Mouse (Mus musculus): ENCODE measurements around the gene Nipal1.

The Nipal1 gene

GRCm38 (mm10) chr5:72698818-72699499 is 51.4 kb downstream of the Nipal1 start:
- TF ChIP-seq CTCF (conservative IDR thresholded peaks at IDR 0.05; ENCODE audit: low read length): no peak
- no peak for TF ChIP-seq NANOG (IDR thresholded peaks at IDR 0.05; ENCODE audit: borderline replicate concordance, low read length)
- no peak for TF ChIP-seq POU5F1 (IDR thresholded peaks at IDR 0.05; ENCODE audit: borderline replicate concordance, low read length)
- no peak overlapping the region for H3K4me3 ChIP-seq (replicated peaks; ENCODE audit: low read length)
- no peaks in the 10 kb centered on the region; the same call in 1 of the 2 replicates for H3K27me3 ChIP-seq (ENCODE audit: insufficient read depth, low read length)

DNA sequence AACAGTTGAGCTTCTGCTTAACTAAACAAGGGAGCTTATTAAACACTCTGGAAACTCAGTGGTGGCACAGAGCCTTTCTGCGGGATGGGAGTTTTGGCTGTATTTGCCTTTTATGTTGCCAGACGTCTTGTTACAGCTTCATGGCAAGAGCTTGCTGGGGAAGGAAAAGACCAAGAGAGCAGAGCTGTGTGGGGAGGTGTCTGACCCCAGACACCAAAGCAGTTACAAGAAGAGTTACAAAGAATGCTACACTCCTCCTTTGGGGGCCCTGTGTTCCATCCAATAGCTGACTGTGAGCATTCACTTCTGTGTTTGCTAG is 51.9 kb downstream of the Nipal1 start:
- Histone ChIP-seq H3K9me3 (ENCODE audit: low read length) (peaks cover 8% of the 10 kb centered on the region; the same call in 1 of the 2 replicates), H3K27me3 (ENCODE audit: insufficient read depth, low read length) (no peaks in the 10 kb centered on the region; the same call in 1 of the 2 replicates), H3K36me3 (ENCODE audit: insufficient read depth, low read length) (no peaks in the 10 kb centered on the region), H3K4me1 (replicated peaks; ENCODE audit: low read depth, low read length) (peaks cover 12% of the 10 kb centered on the region), H3K4me3 (replicated peaks; ENCODE audit: low read length) (no peak overlapping the region)
- TF ChIP-seq CTCF (conservative IDR thresholded peaks at IDR 0.05; ENCODE audit: low read length): no peak
- no peak for TF ChIP-seq NANOG (IDR thresholded peaks at IDR 0.05; ENCODE audit: borderline replicate concordance, low read length)
- no peak for TF ChIP-seq POU5F1 (IDR thresholded peaks at IDR 0.05; ENCODE audit: borderline replicate concordance, low read length)

More at GRCm38 (mm10) chr5:72698818-72699499, 51.4 kb downstream of the Nipal1 start:
- H3K4me1 ChIP-seq (replicated peaks; ENCODE audit: low read depth, low read length): peaks cover 12% of the 10 kb centered on the region
- peaks cover 8% of the 10 kb centered on the region; the same call in 1 of the 2 replicates for H3K9me3 ChIP-seq (ENCODE audit: low read length)
- H3K36me3 ChIP-seq (ENCODE audit: insufficient read depth, low read length): no peaks in the 10 kb centered on the region

DNA sequence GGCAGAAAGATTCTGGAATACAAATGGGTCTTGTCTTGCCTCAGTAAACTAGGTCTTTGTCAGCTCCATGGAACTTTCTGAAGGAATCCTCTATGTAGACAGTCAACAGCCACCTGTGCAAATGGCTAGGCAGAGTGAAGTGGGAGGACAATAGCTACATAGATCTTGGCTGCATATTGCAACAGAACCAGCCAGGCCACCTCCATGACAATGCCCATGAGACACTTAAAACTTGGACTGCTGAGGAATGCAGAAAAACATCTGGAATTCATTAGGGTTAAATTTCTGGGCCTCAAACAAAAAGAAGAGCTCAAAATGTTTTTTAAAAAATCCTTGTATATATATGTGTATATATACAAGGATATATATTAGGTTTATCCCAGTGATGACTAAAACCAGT is 54.6 kb downstream of the Nipal1 start:
- Histone ChIP-seq H3K9me3 (ENCODE audit: low read length) (peaks cover 20% of the 10 kb centered on the region), H3K4me3 (replicated peaks; ENCODE audit: low read length) (no peak overlapping the region), H3K4me1 (replicated peaks; ENCODE audit: low read depth, low read length) (peaks cover 8% of the 10 kb centered on the region; the same call in 1 of the 2 replicates), H3K27me3 (ENCODE audit: insufficient read depth, low read length) (peaks cover 4% of the 10 kb centered on the region; the same call in 1 of the 2 replicates), H3K36me3 (ENCODE audit: insufficient read depth, low read length) (no peaks in the 10 kb centered on the region)
- TF ChIP-seq CTCF (conservative IDR thresholded peaks at IDR 0.05; ENCODE audit: low read length) (no peak), NANOG (IDR thresholded peaks at IDR 0.05; ENCODE audit: borderline replicate concordance, low read length) (no peak), POU5F1 (IDR thresholded peaks at IDR 0.05; ENCODE audit: borderline replicate concordance, low read length) (no peak)

DNA sequence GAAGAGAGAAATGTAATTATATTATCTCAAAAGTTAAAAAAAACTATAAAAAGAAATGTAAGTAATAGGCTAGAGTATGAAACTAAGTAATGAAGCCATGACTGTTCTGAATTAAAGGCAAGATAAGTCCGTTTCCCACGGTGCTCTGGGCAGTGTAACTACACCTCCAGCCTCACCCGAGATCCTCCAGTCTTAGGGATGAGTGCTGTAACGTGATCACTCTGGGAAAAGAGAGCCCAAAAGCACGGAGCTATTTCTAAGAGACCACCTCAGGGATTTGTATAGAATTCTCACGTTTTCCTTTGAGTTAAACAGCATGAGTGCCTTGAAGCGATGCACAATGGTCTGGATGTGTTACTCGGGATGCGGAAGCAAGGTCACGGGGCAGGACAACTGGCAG is 58.5 kb downstream of the Nipal1 start:
- Histone ChIP-seq H3K36me3 (ENCODE audit: insufficient read depth, low read length) (no peaks in the 10 kb centered on the region), H3K4me3 (replicated peaks; ENCODE audit: low read length) (no peak overlapping the region), H3K9me3 (ENCODE audit: low read length) (peaks cover 16% of the 10 kb centered on the region), H3K4me1 (replicated peaks; ENCODE audit: low read depth, low read length) (peaks cover 8% of the 10 kb centered on the region; the same call in 1 of the 2 replicates), H3K27me3 (ENCODE audit: insufficient read depth, low read length) (0 out of 2 replicates have a peak, but pooled peaks cover 4% of the 10 kb centered on the region)
- TF ChIP-seq NANOG (IDR thresholded peaks at IDR 0.05; ENCODE audit: borderline replicate concordance, low read length): no peak; the same call in 1 of the 2 replicates
- TF ChIP-seq POU5F1 (IDR thresholded peaks at IDR 0.05; ENCODE audit: borderline replicate concordance, low read length): no peak
- no peak for TF ChIP-seq CTCF (conservative IDR thresholded peaks at IDR 0.05; ENCODE audit: low read length)

DNA sequence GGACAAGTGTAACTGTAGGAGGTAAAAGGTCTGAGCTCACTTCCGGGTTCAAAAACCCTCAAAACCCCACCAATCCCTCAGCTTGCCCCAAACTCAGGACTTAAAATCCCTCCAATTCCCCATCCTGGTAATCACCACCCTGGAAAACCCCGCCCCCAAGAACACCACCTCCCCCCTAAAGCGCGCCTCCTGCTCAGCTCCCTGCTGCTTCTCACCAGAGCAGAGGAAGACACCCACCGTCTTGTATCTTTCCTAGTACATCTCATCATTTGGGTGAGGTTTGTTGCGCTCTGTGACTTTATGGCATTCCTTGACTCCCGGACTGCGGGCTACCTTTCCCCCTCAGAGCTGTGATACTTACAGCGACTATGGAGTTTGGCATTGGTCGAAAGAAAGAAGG is 59.1 kb downstream of the Nipal1 start:
- H3K27me3 ChIP-seq (ENCODE audit: insufficient read depth, low read length): 0 out of 2 replicates have a peak, but pooled peaks cover 4% of the 10 kb centered on the region
- no peak for TF ChIP-seq CTCF (conservative IDR thresholded peaks at IDR 0.05; ENCODE audit: low read length)
- no peak for TF ChIP-seq POU5F1 (IDR thresholded peaks at IDR 0.05; ENCODE audit: borderline replicate concordance, low read length)
- no peak for TF ChIP-seq NANOG (IDR thresholded peaks at IDR 0.05; ENCODE audit: borderline replicate concordance, low read length)
- H3K36me3 ChIP-seq (ENCODE audit: insufficient read depth, low read length): no peaks in the 10 kb centered on the region
- peaks cover 12% of the 10 kb centered on the region for H3K9me3 ChIP-seq (ENCODE audit: low read length)
- no peak overlapping the region for H3K4me3 ChIP-seq (replicated peaks; ENCODE audit: low read length)
- peaks cover 8% of the 10 kb centered on the region; the same call in 1 of the 2 replicates for H3K4me1 ChIP-seq (replicated peaks; ENCODE audit: low read depth, low read length)

DNA sequence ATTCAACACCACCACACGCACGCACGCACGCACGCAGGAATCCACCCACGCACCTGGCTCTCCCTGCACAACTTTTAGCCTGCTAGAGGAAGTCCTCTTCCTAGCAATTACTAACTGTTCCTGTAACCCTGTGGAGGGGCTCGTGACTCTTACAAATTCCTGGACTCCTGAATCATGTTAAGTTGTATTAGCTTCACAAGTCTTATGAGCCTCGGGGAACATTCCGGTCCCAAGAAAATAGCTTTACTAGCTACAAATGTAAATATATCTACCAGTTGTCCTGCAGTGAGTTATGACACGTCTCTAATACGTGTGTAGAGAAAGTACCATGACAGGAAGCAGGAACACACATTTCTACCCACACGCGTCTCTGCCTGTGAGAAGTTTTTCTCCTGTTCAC is 61.9 kb downstream of the Nipal1 start:
- Histone ChIP-seq H3K36me3 (ENCODE audit: insufficient read depth, low read length) (no peaks in the 10 kb centered on the region), H3K4me3 (replicated peaks; ENCODE audit: low read length) (no peak overlapping the region), H3K9me3 (ENCODE audit: low read length) (peaks cover 12% of the 10 kb centered on the region), H3K4me1 (replicated peaks; ENCODE audit: low read depth, low read length) (peaks cover 8% of the 10 kb centered on the region; the same call in 1 of the 2 replicates), H3K27me3 (ENCODE audit: insufficient read depth, low read length) (0 out of 2 replicates have a peak, but pooled peaks cover 4% of the 10 kb centered on the region)
- TF ChIP-seq POU5F1 (IDR thresholded peaks at IDR 0.05; ENCODE audit: borderline replicate concordance, low read length) (no peak), CTCF (conservative IDR thresholded peaks at IDR 0.05; ENCODE audit: low read length) (no peak), NANOG (IDR thresholded peaks at IDR 0.05; ENCODE audit: borderline replicate concordance, low read length) (no peak)

GRCm38 (mm10) chr5:72709976-72710375 is 62.4 kb downstream of the Nipal1 start:
- TF ChIP-seq POU5F1 (IDR thresholded peaks at IDR 0.05; ENCODE audit: borderline replicate concordance, low read length): no peak
- TF ChIP-seq NANOG (IDR thresholded peaks at IDR 0.05; ENCODE audit: borderline replicate concordance, low read length): no peak
- TF ChIP-seq CTCF (conservative IDR thresholded peaks at IDR 0.05; ENCODE audit: low read length): no peak
- no peaks in the 10 kb centered on the region for H3K36me3 ChIP-seq (ENCODE audit: insufficient read depth, low read length)
- H3K9me3 ChIP-seq (ENCODE audit: low read length): peaks cover 7% of the 10 kb centered on the region
- 0 out of 2 replicates have a peak, but pooled peaks cover 4% of the 10 kb centered on the region for H3K27me3 ChIP-seq (ENCODE audit: insufficient read depth, low read length)
- peaks cover 8% of the 10 kb centered on the region; the same call in 1 of the 2 replicates for H3K4me1 ChIP-seq (replicated peaks; ENCODE audit: low read depth, low read length)
- no peak overlapping the region for H3K4me3 ChIP-seq (replicated peaks; ENCODE audit: low read length)

GRCm38 (mm10) chr5:72710572-72711278 is 63.1 kb downstream of the Nipal1 start:
- Histone ChIP-seq H3K4me3 (replicated peaks; ENCODE audit: low read length) (no peak overlapping the region), H3K27me3 (ENCODE audit: insufficient read depth, low read length) (0 out of 2 replicates have a peak, but pooled peaks cover under 1% of the 10 kb centered on the region), H3K9me3 (ENCODE audit: low read length) (no peaks in the 10 kb centered on the region), H3K36me3 (ENCODE audit: insufficient read depth, low read length) (no peaks in the 10 kb centered on the region), H3K4me1 (replicated peaks; ENCODE audit: low read depth, low read length) (peaks cover 8% of the 10 kb centered on the region; the same call in 1 of the 2 replicates)
- TF ChIP-seq CTCF (conservative IDR thresholded peaks at IDR 0.05; ENCODE audit: low read length) (peak; percentile 93), NANOG (IDR thresholded peaks at IDR 0.05; ENCODE audit: borderline replicate concordance, low read length) (no peak)

All from E14TG2a.4 (cell line).